ENCODE assay signal across 8 mouse cellular contexts in the genomic region with DNA sequence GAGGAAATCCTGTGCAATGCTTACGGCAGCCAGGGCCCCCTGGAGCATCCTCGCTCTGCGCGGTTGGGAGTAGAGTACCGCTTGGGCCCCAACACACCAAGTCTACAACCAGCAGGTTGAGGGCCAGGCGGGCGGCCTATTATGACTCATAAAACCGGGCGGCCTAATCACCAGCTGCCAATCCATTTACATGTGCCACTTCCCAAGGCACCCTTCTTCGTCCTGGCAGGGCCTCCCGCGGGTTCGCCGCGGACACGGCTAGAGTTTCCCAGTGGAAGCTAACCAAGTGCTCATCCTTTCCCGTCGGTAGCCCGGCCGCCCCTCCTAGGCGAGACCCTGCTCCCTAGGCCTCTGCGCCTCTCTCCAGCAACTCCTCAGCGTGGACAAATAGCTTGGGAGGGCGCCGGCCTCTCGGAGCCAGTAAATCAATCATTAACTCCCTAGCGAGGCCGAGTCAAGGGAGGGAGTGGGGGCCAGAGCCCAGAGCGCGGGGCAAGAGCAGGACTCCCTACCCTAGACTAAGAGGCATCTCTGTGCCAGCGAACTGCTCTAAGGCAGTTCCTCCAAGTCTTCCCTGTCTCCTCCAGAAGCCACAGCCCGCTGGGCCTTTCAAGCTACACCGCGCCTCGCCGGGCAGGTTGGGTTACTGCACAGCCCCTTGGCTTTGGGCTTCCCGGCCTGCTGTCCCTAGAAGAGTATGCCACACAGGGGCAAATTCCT.
A peak's percentile ranks its signal among the peaks of the same experiment; 100 is the strongest.
DNase-seq lines count a peak whose midpoint lies in the region; ATAC-seq and TF ChIP-seq lines count a peak whose summit lies in the region.

No protein-coding gene starts in this region.

- DNase-seq in heart, adult 2 months: peak; percentile 36 to 57
- no peak for DNase-seq in heart, postnatal 25 days (ENCODE audit: low spot score)
- no peak for DNase-seq in MEL (ENCODE audit: low read depth, low spot score)
- peak; percentile 26 for DNase-seq in hindbrain, postnatal 0 days (ENCODE audit: low spot score)
- DNase-seq in retina, embryonic 14.5 days (ENCODE audit: low spot score): peak; percentile 48
- DNase-seq in frontal cortex, postnatal 14 days (ENCODE audit: low spot score in 2 of 2): no peak

- WGBS in heart, adult 2 months: 23% methylated on average over 37 of the region's 37 CpGs
- 12% methylated on average over 37 of the region's 37 CpGs for WGBS in embryonic facial prominence, embryonic 15.5 days
- 12% methylated on average over 37 of the region's 37 CpGs for WGBS in hindbrain, postnatal 0 days
- 3% methylated on average over 37 of the region's 37 CpGs for WGBS in liver, embryonic 12.5 days (ENCODE audit: insufficient replicate concordance)

- H3K27ac ChIP-seq in heart, adult 2 months: peak overlapping the region; percentile 70
- peak overlapping the region; percentile 67 for H3K27ac ChIP-seq in MEL (ENCODE audit: control insufficient read depth, low read depth, low read length)
- H3K27ac ChIP-seq in embryonic facial prominence, embryonic 15.5 days (replicated peaks): peak overlapping the region; percentile 85; the same call in 1 of the 2 replicates
- peak overlapping the region; percentile 74; the same call in 1 of the 2 replicates for H3K27ac ChIP-seq in hindbrain, postnatal 0 days
- peak overlapping the region; percentile 65 for H3K27ac ChIP-seq in liver, embryonic 12.5 days

- no peaks in the 10 kb centered on the region for H3K27me3 ChIP-seq in heart, adult 2 months (ENCODE audit: control insufficient read depth, insufficient read depth, low read length)
- H3K27me3 ChIP-seq in MEL (ENCODE audit: control insufficient read depth in 1 of 2, insufficient read depth in 2 of 2, low read length in 2 of 2): no peaks in the 10 kb centered on the region
- peaks cover 52% of the 10 kb centered on the region for H3K27me3 ChIP-seq in embryonic facial prominence, embryonic 15.5 days
- H3K27me3 ChIP-seq in hindbrain, postnatal 0 days (ENCODE audit: insufficient read depth, low read length): peaks cover 6% of the 10 kb centered on the region; the same call in 1 of the 2 replicates
- peaks cover 100% of the 10 kb centered on the region for H3K27me3 ChIP-seq in liver, embryonic 12.5 days (replicated peaks)

- no peaks in the 10 kb centered on the region for H3K79me2 ChIP-seq in heart, adult 2 months (replicated peaks; ENCODE audit: control insufficient read depth, insufficient read depth, low read length)
- peaks cover 34% of the 10 kb centered on the region for H3K79me2 ChIP-seq in MEL (ENCODE audit: control insufficient read depth, insufficient read depth, low read length, poor library complexity)

- intact Hi-C loops in heart, adult 2 months (cut with DNase I): loop anchor here (2.0 to 10.0 kb wide), 2 partner anchors 44 to 1004 kb away; no protein-coding TSS in a partner anchor
- intact Hi-C loops in heart, postnatal 25 days (cut with DNase I): no loop called here

- H3K4me3 ChIP-seq in heart, adult 2 months: no peak overlapping the region
- H3K4me3 ChIP-seq in MEL (ENCODE audit: control insufficient read depth in 1 of 2, insufficient read depth in 1 of 2, low read depth in 2 of 2, low read length in 2 of 2): no peak overlapping the region
- H3K4me3 ChIP-seq in embryonic facial prominence, embryonic 15.5 days (replicated peaks): peak overlapping the region; percentile 50
- peak overlapping the region; percentile 47 for H3K4me3 ChIP-seq in hindbrain, postnatal 0 days (ENCODE audit: low read length)
- H3K4me3 ChIP-seq in liver, embryonic 12.5 days: peak overlapping the region; percentile 54

- TF ChIP-seq RAD21 in MEL (IDR thresholded peaks at IDR 0.05; ENCODE audit: low read depth, low read length): no peak

- TF ChIP-seq CTCF in heart, adult 2 months (IDR thresholded peaks at IDR 0.05): no peak
- TF ChIP-seq CTCF in MEL (IDR thresholded peaks at IDR 0.05 in 2 of 3, conservative IDR thresholded peaks at IDR 0.05 in 1 of 3; ENCODE audit: control insufficient read depth in 1 of 3, insufficient read depth in 1 of 3, low read depth in 2 of 3, low read length in 3 of 3, poor library complexity in 1 of 3, severe bottlenecking in 1 of 3): no peak
- TF ChIP-seq CTCF in hindbrain, postnatal 0 days (IDR thresholded peaks at IDR 0.05; ENCODE audit: low read depth): 0 out of 2 replicates have a peak, but pooled peaks have one; percentile 12

- TF ChIP-seq POLR2A in heart, adult 2 months (IDR thresholded peaks at IDR 0.05; ENCODE audit: insufficient read depth, low read depth, low read length): no peak
- no peak for TF ChIP-seq POLR2A in MEL (IDR thresholded peaks at IDR 0.05; ENCODE audit: control insufficient read depth in 1 of 2, insufficient read depth in 1 of 2, low read depth in 1 of 2, low read length in 2 of 2, poor library complexity in 1 of 2)

- ATAC-seq in embryonic facial prominence, embryonic 15.5 days (ENCODE audit: insufficient number of reproducible peaks, low FRiP score, low TSS enrichment, low read depth): no peak
- ATAC-seq in hindbrain, postnatal 0 days: no peak; the same call in 1 of the 2 replicates
- ATAC-seq in liver, embryonic 12.5 days: no peak

- H3K9ac ChIP-seq in heart, adult 2 months (ENCODE audit: low read depth, low read length): no peak overlapping the region
- H3K9ac ChIP-seq in MEL (ENCODE audit: control insufficient read depth, low read depth, low read length, poor library complexity, severe bottlenecking): peak overlapping the region; percentile 87
- no peak overlapping the region for H3K9ac ChIP-seq in embryonic facial prominence, embryonic 15.5 days
- no peak overlapping the region for H3K9ac ChIP-seq in hindbrain, postnatal 0 days (replicated peaks; ENCODE audit: low read length)
- peak overlapping the region; percentile 60; the same call in 1 of the 2 replicates for H3K9ac ChIP-seq in liver, embryonic 12.5 days

- peaks cover 4% of the 10 kb centered on the region for H3K4me1 ChIP-seq in heart, adult 2 months (ENCODE audit: control insufficient read depth, insufficient read depth, low read length)
- peaks cover 8 to 30% of the 10 kb centered on the region in 2 experiments for H3K4me1 ChIP-seq in MEL (ENCODE audit: control insufficient read depth in 1 of 2, insufficient read depth in 2 of 2, low read length in 2 of 2)
- H3K4me1 ChIP-seq in embryonic facial prominence, embryonic 15.5 days: peaks cover 23% of the 10 kb centered on the region
- 0 out of 2 replicates have a peak, but pooled peaks cover 4% of the 10 kb centered on the region for H3K4me1 ChIP-seq in hindbrain, postnatal 0 days (ENCODE audit: insufficient read depth, low read length)
- H3K4me1 ChIP-seq in liver, embryonic 12.5 days: peaks cover 58% of the 10 kb centered on the region

- TF ChIP-seq EP300 in heart, adult 2 months (IDR thresholded peaks at IDR 0.05; ENCODE audit: insufficient read depth, low read depth, low read length): no peak
- TF ChIP-seq EP300 in MEL (IDR thresholded peaks at IDR 0.05; ENCODE audit: low read depth in 1 of 2, low read length in 2 of 2): no peak

- H3K9me3 ChIP-seq in MEL (replicated peaks; ENCODE audit: insufficient read depth, low read length): no peaks in the 10 kb centered on the region
- no peaks in the 10 kb centered on the region for H3K9me3 ChIP-seq in embryonic facial prominence, embryonic 15.5 days (replicated peaks)
- H3K9me3 ChIP-seq in hindbrain, postnatal 0 days (ENCODE audit: low read length): no peaks in the 10 kb centered on the region
- no peaks in the 10 kb centered on the region for H3K9me3 ChIP-seq in liver, embryonic 12.5 days (replicated peaks)

- H3K36me3 ChIP-seq in heart, adult 2 months (ENCODE audit: control insufficient read depth, insufficient read depth, low read length): no peaks in the 10 kb centered on the region
- H3K36me3 ChIP-seq in MEL (ENCODE audit: control insufficient read depth in 1 of 2, insufficient read depth in 2 of 2, low read length in 2 of 2): peaks cover 0 to 28% of the 10 kb centered on the region in 2 experiments; a peak in 2 of 4 replicates
- H3K36me3 ChIP-seq in embryonic facial prominence, embryonic 15.5 days: no peaks in the 10 kb centered on the region
- no peaks in the 10 kb centered on the region for H3K36me3 ChIP-seq in hindbrain, postnatal 0 days (ENCODE audit: insufficient read depth, low read length)
- no peaks in the 10 kb centered on the region for H3K36me3 ChIP-seq in liver, embryonic 12.5 days

- peak overlapping the region; percentile 86 for H3K4me2 ChIP-seq in embryonic facial prominence, embryonic 15.5 days (replicated peaks)
- peak overlapping the region; percentile 84 for H3K4me2 ChIP-seq in hindbrain, postnatal 0 days (ENCODE audit: low read depth, low read length)
- H3K4me2 ChIP-seq in liver, embryonic 12.5 days: peak overlapping the region; percentile 89

TF ChIP-seq in MEL, 35 proteins besides CTCF, POLR2A, EP300 and RAD21:
- TF ChIP-seq TCF12 (IDR thresholded peaks at IDR 0.05; ENCODE audit: low read depth, low read length): no peak
- no peak for TF ChIP-seq USF2 (IDR thresholded peaks at IDR 0.05; ENCODE audit: borderline replicate concordance in 1 of 2, insufficient read depth in 1 of 2, low read depth in 1 of 2, low read length in 2 of 2)
- no peak for TF ChIP-seq HCFC1 (IDR thresholded peaks at IDR 0.05; ENCODE audit: low read depth, low read length)
- TF ChIP-seq POLR2AphosphoS2 (IDR thresholded peaks at IDR 0.05; ENCODE audit: low read length): no peak
- TF ChIP-seq GATA1 (IDR thresholded peaks at IDR 0.05; ENCODE audit: low read depth, low read length): no peak
- no peak for TF ChIP-seq NRF1 (IDR thresholded peaks at IDR 0.05; ENCODE audit: insufficient read depth, low read depth, low read length, poor library complexity, severe bottlenecking)

Comparison
In these comparisons a context has a peak if more than half of its experiments do, and no peak if none do; other contexts are left out.
1. DNase-seq: peak in heart, adult 2 months (2 of 2), hindbrain, postnatal 0 days (single experiment) and retina, embryonic 14.5 days (single experiment); none in heart, postnatal 25 days (single experiment), MEL (single experiment) and frontal cortex, postnatal 14 days (0 of 2).
2. H3K4me3 ChIP-seq: peak in embryonic facial prominence, embryonic 15.5 days (single experiment), hindbrain, postnatal 0 days (single experiment) and liver, embryonic 12.5 days (single experiment); none in heart, adult 2 months (single experiment) and MEL (0 of 2).
3. H3K9ac ChIP-seq: peak in MEL (single experiment) and liver, embryonic 12.5 days (single experiment); none in heart, adult 2 months (single experiment), embryonic facial prominence, embryonic 15.5 days (single experiment) and hindbrain, postnatal 0 days (single experiment).
4. Peak in every context shown above with its lines, with median percentiles within 50 percentile points of each other: H3K27ac ChIP-seq and H3K4me2 ChIP-seq.